Mouse (Mus musculus): ENCODE measurements around the gene Srgap3. TPM values are rescaled to one million over a fixed set of nuclear protein-coding genes. Genes with fewer than 3 reads are reported as not detected.

The Srgap3 gene
- polyA plus RNA-seq, 1 experiment from 2014 or later, result 0.35 TPM

DNA sequence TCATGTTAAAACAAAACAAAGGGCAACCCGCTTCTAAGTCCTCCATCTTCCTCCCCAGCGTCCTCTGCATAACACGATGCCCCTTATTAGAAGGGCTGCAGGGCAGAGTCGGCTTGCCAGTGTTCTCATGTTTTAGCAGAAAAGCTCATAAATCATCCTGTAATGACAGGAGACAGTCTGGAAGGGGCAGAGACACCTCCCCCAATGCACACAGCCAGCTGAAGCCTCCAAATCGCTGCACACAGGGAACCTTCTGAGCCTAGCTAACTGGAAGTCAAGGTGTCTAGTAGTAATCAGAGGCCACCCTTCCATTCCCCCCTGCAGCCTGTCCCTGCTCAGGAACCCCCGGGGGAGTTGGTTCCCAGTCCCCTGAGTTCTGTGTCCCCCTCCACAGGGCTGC lies 113.3 kb downstream of the Srgap3 start:
- 38% methylated on average over 6 of the region's 6 CpGs for WGBS
- H3K27ac ChIP-seq (ENCODE audit: low read length), result no peak overlapping the region
- no peak overlapping the region for H3K9ac ChIP-seq (replicated peaks; ENCODE audit: low read depth)
- no peak for TF ChIP-seq CTCF (IDR thresholded peaks at IDR 0.05)
- no peak for TF ChIP-seq EP300 (IDR thresholded peaks at IDR 0.05)
- H3K27me3 ChIP-seq (replicated peaks; ENCODE audit: insufficient read depth, low read length), result no peaks in the 10 kb centered on the region
- ATAC-seq (no peak), DNase-seq (ENCODE audit: low spot score) (no peak)
- H3K9me3 ChIP-seq (ENCODE audit: low read length), result no peaks in the 10 kb centered on the region
- H3K4me3 ChIP-seq (ENCODE audit: low read depth, low read length), result no peak overlapping the region
- H3K4me2 ChIP-seq (replicated peaks; ENCODE audit: low read depth, low read length), result no peak overlapping the region
- no peaks in the 10 kb centered on the region for H3K36me3 ChIP-seq (ENCODE audit: insufficient read depth, low read length)
- no peaks in the 10 kb centered on the region for H3K4me1 ChIP-seq (ENCODE audit: insufficient read depth, low read depth, low read length)

GRCm38 (mm10) chr6:112829196-112829595 lies 117.9 kb downstream of the Srgap3 start:
- ATAC-seq (no peak), DNase-seq (ENCODE audit: low spot score) (no peak)
- no peaks in the 10 kb centered on the region for H3K9me3 ChIP-seq (ENCODE audit: low read length)
- 72% methylated on average over 12 of the region's 12 CpGs for whole genome bisulfite sequencing
- TF ChIP-seq EP300 (IDR thresholded peaks at IDR 0.05), result no peak
- no peak for TF ChIP-seq CTCF (IDR thresholded peaks at IDR 0.05)
- no peak overlapping the region for H3K4me2 ChIP-seq (replicated peaks; ENCODE audit: low read depth, low read length)
- no peaks in the 10 kb centered on the region for H3K36me3 ChIP-seq (ENCODE audit: insufficient read depth, low read length)
- H3K4me1 ChIP-seq (ENCODE audit: insufficient read depth, low read depth, low read length), result no peaks in the 10 kb centered on the region
- H3K27ac ChIP-seq (ENCODE audit: low read length), result no peak overlapping the region
- H3K27me3 ChIP-seq (replicated peaks; ENCODE audit: insufficient read depth, low read length), result no peaks in the 10 kb centered on the region
- no peak overlapping the region for H3K9ac ChIP-seq (replicated peaks; ENCODE audit: low read depth)
- H3K4me3 ChIP-seq (ENCODE audit: low read depth, low read length), result no peak overlapping the region

DNA sequence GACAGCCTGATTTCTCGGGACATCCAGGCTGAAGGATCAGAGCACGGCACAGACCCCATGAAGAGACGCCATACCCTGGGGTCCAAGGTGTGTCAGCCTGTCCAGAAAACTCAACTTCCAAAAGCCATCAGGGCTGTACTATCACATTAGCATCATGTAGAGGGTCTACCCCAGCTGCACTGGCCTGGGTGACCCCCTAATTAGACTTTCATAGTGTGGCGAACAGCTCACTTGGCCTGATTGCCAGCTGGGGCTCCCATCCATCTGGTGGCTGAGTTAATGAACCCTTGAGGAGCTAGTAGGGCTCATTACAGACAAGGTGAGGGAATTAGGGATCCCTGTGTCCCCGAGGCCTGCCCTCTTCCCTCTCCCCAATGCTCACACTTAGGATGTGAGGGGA lies 118.6 kb downstream of the Srgap3 start:
- Histone ChIP-seq H3K36me3 (ENCODE audit: insufficient read depth, low read length) (no peaks in the 10 kb centered on the region), H3K27ac (ENCODE audit: low read length) (no peak overlapping the region), H3K9ac (replicated peaks; ENCODE audit: low read depth) (no peak overlapping the region), H3K4me3 (ENCODE audit: low read depth, low read length) (no peak overlapping the region), H3K4me2 (replicated peaks; ENCODE audit: low read depth, low read length) (no peak overlapping the region), H3K4me1 (ENCODE audit: insufficient read depth, low read depth, low read length) (no peaks in the 10 kb centered on the region), H3K9me3 (ENCODE audit: low read length) (no peaks in the 10 kb centered on the region), H3K27me3 (replicated peaks; ENCODE audit: insufficient read depth, low read length) (no peaks in the 10 kb centered on the region)
- DNase-seq (ENCODE audit: low spot score), result no peak
- WGBS, result 74% methylated on average over 5 of the region's 5 CpGs
- ATAC-seq, result no peak
- TF ChIP-seq EP300 (IDR thresholded peaks at IDR 0.05) (no peak), CTCF (IDR thresholded peaks at IDR 0.05) (no peak)

GRCm38 (mm10) chr6:112825657-112826056 lies 121.4 kb downstream of the Srgap3 start:
- TF ChIP-seq CTCF (IDR thresholded peaks at IDR 0.05) (no peak), EP300 (IDR thresholded peaks at IDR 0.05) (no peak)
- Histone ChIP-seq H3K27ac (ENCODE audit: low read length) (no peak overlapping the region), H3K36me3 (ENCODE audit: insufficient read depth, low read length) (no peaks in the 10 kb centered on the region), H3K9ac (replicated peaks; ENCODE audit: low read depth) (no peak overlapping the region), H3K4me2 (replicated peaks; ENCODE audit: low read depth, low read length) (no peak overlapping the region), H3K4me1 (ENCODE audit: insufficient read depth, low read depth, low read length) (no peaks in the 10 kb centered on the region), H3K9me3 (ENCODE audit: low read length) (no peaks in the 10 kb centered on the region), H3K27me3 (replicated peaks; ENCODE audit: insufficient read depth, low read length) (no peaks in the 10 kb centered on the region), H3K4me3 (ENCODE audit: low read depth, low read length) (no peak overlapping the region)
- ATAC-seq (no peak), DNase-seq (ENCODE audit: low spot score) (no peak)
- 91% methylated on average over 6 of the region's 6 CpGs for WGBS

DNA sequence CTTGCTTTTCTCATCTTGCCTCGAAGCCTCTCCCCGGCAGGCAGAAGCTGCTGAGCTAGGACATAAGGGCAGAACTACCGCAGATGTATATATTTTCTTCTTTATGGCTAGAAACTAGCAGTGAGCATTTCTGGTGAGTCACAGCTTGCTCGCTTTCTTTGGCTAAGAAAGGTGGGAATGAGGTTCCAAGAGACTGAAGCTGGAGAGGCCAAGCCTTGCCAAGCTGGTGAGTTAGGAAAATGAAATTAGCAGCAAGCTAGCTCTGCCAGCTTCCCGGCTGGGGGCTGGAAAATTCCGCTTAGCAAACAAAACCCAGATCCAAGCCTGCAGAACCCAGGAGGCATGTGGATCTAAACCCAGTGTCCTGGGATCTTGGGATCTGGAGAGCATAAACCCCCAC lies 124.0 kb downstream of the Srgap3 start:
- DNase-seq (ENCODE audit: low spot score) (no peak), ATAC-seq (no peak)
- Histone ChIP-seq H3K36me3 (ENCODE audit: insufficient read depth, low read length) (no peaks in the 10 kb centered on the region), H3K4me1 (ENCODE audit: insufficient read depth, low read depth, low read length) (no peaks in the 10 kb centered on the region), H3K4me3 (ENCODE audit: low read depth, low read length) (no peak overlapping the region), H3K9me3 (ENCODE audit: low read length) (no peaks in the 10 kb centered on the region), H3K4me2 (replicated peaks; ENCODE audit: low read depth, low read length) (no peak overlapping the region), H3K27ac (ENCODE audit: low read length) (no peak overlapping the region), H3K27me3 (replicated peaks; ENCODE audit: insufficient read depth, low read length) (no peaks in the 10 kb centered on the region), H3K9ac (replicated peaks; ENCODE audit: low read depth) (no peak overlapping the region)
- TF ChIP-seq EP300 (IDR thresholded peaks at IDR 0.05) (no peak), CTCF (IDR thresholded peaks at IDR 0.05) (no peak)
- WGBS, result 83% methylated on average over 6 of the region's 6 CpGs

GRCm38 (mm10) chr6:112820298-112820992 lies 126.6 kb downstream of the Srgap3 start:
- H3K4me2 ChIP-seq (replicated peaks; ENCODE audit: low read depth, low read length), result no peak overlapping the region
- no peak for DNase-seq (ENCODE audit: low spot score)
- no peak overlapping the region for H3K4me3 ChIP-seq (ENCODE audit: low read depth, low read length)
- WGBS, result 74% methylated on average over 8 of the region's 8 CpGs
- H3K36me3 ChIP-seq (ENCODE audit: insufficient read depth, low read length), result no peaks in the 10 kb centered on the region
- H3K9me3 ChIP-seq (ENCODE audit: low read length), result no peaks in the 10 kb centered on the region
- TF ChIP-seq CTCF (IDR thresholded peaks at IDR 0.05), result no peak
- TF ChIP-seq EP300 (IDR thresholded peaks at IDR 0.05), result no peak
- no peak overlapping the region for H3K27ac ChIP-seq (ENCODE audit: low read length)
- no peak overlapping the region for H3K9ac ChIP-seq (replicated peaks; ENCODE audit: low read depth)
- ATAC-seq, result no peak
- no peaks in the 10 kb centered on the region for H3K4me1 ChIP-seq (ENCODE audit: insufficient read depth, low read depth, low read length)
- no peaks in the 10 kb centered on the region for H3K27me3 ChIP-seq (replicated peaks; ENCODE audit: insufficient read depth, low read length)

Measured in lung, postnatal 0 days (tissue).